Mouse (Mus musculus) neutrophil, adult 5-6 weeks (primary cell): ENCODE measurements around the gene Parp12. TPM values are rescaled to one million over a fixed set of nuclear protein-coding genes. Genes with fewer than 3 reads are reported as not detected.

Experiments used
- ATAC-seq: fragments of 151-379, 151-347 bp; 2 replicates; pipeline ENCODE4 v1.8.0; 2017; ENCODE audit warnings: mild to moderate bottlenecking, moderate TSS enrichment; ENCODE audit not compliant: insufficient number of reproducible peaks, poor library complexity, low FRiP score, severe bottlenecking; ENCODE audit errors: extremely low read depth
- total RNA-seq: library from RNA; stranded (forward); fragments of 200-1000 nt; gene quantifications from 2 replicates; pipeline ENCODE4 v1.2.3, GENCODE M21; 2017

The Parp12 gene
- total RNA-seq, 1 experiment from 2014 or later = 16.1 TPM

DNA sequence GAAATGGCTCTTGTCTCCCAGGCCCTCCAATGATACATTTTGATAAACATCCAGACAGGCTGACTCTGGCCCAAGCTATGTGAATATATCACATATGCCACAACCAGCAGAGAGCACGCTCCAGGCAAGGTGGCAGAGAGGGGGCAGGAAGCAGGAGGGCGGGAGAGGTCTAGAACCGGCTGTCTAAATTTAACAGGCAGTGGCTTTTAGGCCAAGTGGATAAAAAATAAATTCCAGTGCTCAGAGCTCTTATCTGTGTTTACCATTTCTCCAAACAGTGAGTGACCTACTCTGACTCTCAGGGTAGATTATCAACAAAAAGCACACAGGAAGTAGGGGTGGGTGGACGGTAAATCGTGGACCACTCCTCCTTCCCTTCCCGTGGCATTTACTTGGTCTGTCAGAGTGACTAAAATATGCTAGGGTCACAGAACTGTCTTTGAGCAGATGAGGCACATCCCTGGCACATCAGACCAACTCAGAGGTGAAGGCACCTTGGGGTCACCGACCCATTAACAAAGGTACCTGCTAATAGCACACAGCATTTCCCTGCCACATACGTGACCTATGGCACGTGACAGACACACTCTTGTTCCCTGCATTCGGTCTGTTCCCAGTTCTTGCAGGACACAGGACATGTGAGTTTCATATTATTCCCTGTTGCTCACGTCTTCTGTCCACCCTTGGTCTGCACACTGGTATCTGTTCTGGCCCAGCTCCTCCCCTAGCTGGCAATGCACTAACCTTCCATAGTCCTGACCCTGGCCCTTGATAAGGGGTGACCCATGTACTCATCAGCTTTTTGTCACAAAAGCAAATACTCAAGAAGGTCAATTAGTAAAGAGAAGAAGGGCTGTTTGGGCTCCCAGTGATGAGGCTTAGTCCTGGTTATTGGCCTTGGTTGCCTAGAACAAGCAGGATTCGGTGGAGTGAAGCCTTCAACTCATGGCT, 58.3 kb downstream of the Parp12 start:
- 0 out of 2 replicates have a peak, but pooled peaks have one; percentile 16 for ATAC-seq

DNA sequence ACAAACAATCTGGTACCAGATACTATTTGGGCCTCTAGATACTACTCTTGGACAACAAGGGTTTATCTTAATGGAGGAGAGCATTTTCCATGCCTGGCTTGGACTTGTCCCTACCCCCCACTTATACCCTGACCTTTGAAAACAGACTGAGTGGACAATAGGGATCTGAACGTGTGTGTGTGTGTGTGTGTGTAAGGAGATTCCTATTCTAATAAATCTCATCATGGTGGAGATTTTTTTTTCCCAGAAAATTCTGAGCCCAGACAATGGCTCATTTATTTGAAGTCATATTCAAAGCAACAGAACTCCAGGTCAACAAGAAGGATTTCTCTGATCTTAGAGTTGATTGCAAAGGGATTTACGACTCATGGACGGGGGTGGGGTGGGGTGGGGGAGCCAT, 59.2 kb downstream of the Parp12 start:
- no peak for ATAC-seq

DNA sequence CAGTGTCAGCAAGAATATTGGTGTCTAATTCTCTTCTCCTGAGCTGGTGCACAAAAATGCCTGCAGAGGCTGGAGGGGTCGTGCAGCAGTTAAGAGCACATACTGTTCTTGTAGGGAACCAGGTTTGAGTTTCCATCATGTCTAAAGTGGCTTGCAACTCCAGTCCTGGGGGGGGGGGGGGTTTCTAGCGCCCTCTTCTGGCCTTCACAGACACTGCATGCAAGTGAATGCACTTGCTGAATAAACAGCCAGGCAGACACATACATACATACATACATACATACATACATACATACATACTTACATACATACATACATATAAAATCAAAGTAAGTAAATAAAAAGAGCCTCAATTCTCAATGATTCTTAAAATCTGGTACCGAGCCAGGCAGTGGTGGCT, 59.8 kb downstream of the Parp12 start:
- ATAC-seq = no peak

DNA sequence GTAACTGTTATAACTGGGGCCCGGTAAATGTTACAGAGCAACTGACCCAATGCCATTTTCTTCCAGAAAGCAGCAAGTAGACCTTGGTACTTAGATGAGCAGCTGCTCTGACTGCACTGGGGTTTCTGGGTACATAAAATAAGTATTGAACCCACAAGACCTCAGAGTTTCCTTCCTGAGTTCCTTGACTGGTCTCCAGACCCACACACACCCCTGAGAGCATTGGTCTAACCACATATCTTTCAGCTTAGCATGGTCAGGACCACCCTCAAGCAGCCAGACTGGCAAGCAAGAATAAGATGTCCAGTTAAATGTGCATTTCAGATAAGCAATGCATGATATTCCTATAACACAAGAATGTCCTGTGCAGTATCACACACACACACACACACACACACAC, 61.0 kb downstream of the Parp12 start:
- no peak for ATAC-seq

DNA sequence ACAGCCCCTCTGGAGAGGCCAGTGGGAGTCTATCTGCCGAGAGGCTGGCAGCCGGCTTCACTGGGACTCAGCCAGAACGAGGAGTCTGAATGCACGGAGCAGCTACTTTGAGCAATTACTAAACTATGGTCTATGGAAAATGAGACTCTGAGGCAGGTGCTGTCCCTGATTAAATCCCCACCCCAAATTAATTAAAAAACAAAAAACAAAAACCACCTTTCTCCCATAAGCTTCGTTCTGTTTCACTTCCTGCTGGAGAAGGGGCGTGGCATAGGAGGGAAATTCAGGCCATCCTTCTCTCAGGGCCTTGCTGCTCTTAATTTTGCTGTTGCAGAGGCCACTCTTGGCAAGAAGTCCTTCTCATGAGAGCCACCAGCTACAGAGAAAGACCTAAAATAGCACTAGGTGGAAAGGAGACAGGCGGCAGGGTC, 62.3 kb downstream of the Parp12 start:
- no peak for ATAC-seq

DNA sequence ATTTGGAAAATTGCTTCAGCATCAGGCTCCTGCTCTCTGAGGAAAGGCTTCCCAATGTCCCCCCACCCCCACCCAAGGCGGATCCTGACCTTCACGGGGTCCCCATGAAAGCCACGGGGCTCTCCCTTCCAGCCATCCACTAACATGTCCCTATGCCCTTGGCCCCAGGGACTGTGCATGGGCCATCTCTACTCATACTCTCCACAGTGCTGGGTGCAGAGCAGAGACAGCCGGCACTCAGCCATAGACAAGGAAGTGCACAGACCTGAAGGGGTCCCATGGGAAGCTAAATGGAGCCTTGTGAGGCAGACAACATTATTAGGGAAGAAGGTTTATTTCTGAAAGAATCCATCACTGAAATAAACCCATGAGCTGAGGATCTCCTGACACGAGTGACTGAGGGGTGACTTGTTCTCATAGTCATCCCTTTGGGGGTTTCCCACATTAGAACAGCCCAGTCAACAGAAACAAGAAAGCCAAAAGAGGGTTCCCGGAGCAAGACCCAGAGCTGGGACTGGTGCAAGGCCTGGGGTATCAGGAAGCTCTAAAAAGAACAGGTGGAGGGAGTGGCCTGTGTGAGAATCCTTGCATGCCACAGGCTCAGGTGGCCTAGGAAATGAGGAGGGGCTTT, 63.2 kb downstream of the Parp12 start:
- ATAC-seq = no peak

DNA sequence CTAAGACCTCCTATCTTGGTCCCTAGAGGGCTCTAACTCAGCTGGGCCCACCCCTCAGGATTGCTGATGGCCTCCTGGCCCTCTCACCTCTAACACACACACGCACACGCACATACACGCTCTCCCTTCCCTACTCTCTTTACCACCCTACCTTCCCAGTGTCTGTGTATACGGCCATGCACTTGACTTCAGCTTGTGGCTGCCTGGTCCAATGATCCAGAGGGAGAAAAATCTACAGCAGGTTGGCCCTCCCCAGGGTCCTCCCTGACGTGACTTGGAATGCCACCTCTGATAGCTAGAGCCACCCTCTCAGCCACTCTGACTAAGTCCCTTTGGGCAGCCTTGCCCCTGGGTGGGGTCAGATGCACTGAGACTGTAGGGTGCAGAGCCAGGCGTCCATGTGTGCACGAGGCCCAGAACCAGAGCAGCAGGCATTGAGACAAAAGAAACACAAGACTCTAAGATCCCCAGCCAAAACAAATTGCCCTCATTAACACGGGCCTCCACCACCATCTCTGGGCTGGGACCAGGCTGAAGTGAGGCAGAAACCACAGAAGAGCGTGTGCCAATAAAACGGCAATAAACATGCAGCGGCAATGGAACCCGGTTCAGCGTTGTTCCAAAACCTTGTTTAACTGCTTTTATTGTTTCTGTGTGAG, 63.8 kb downstream of the Parp12 start:
- ATAC-seq = no peak

DNA sequence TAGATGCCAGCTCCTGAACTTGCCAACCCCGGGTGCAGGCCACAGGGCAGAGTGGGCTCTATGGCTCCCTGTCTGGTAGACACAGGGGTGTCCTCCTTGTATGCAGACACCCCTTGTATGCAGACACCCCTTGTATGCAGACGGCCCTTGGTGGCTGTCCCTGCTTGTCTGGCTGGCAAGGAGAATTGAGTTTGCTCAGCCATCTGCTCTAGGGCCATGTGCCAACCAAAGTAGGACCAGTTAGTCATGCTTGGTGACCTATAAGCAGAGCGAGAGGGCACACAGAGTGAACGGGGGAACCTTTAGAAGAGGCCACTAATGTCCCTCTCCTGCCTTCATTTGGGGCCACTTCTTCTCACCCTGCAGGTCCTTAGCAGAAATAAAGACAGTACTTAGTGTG, 65.5 kb downstream of the Parp12 start:
- no peak for ATAC-seq

DNA sequence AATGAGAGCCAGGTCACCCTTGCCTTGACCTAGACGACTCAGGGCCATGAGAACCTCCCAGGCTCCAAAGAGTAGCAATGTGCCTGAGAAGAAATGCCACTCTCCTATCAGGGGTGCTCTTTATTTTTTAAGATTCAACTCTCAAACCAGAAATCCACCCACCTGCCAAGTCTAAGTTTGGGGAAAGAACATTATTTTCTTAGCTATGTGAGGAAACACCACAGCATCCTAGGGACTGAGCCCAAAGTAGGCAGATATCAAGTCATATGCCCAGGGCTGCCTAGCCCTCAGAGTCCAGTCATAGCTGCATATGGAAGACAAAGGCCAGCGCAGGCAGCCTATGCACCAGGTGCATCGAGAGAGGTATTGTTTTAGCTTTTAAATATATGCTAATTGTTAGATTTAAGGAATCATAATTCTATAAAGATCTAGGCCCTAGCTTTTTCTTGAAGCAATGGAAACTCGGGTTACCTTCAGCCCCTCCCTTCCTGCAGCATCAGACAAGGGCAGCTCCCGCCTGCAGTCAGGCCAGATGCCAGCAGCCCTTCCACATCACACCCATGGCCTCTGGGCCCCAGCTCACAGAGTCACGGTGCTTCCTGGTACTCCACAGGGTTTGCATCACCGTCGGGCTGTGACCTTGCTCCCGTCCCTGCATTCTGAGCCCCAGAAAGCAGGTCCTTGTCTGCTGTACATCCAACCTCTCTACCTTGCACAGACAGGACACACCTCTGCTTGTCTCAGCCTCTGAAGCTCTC, 66.2 kb downstream of the Parp12 start:
- ATAC-seq = no peak

DNA sequence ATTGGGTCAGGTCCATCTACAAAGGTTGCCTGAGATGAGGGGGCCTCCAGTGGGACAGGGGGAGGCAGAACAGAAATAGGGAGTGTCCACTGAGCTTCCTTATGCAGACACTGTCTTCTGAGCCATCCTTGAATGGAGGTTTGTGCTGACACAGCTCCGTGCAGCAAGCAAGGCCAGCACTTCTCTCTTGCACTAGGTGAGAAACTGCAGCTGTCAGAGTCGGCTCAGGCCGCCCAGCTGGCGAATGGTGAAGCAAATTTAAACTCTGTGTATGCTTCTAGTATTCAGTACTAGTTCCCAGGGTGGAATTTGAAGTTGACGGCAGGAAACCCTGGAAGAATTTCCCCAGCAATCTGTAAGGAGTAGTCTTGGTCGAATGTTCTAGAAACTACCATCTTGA, 67.3 kb downstream of the Parp12 start:
- no peak for ATAC-seq

DNA sequence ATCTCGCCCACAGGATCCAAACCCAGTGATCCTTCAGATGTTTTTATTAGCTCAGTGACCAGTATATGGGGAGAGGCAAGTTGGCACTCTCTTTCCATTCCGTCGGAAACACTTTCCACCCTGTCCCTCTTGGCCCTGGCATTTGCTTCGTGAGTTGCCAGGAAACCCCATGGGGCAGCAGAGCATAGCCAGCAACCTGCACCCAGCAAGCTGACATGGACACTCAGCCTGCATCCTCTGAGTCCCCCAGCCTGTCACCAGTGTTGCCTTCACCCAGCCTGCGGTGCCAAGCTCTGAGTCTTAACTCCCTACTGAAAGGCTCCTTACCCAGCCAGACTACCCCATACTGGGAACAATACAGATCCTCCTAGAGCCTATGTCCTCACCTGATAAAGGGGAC, 69.0 kb downstream of the Parp12 start:
- no peak for ATAC-seq

DNA sequence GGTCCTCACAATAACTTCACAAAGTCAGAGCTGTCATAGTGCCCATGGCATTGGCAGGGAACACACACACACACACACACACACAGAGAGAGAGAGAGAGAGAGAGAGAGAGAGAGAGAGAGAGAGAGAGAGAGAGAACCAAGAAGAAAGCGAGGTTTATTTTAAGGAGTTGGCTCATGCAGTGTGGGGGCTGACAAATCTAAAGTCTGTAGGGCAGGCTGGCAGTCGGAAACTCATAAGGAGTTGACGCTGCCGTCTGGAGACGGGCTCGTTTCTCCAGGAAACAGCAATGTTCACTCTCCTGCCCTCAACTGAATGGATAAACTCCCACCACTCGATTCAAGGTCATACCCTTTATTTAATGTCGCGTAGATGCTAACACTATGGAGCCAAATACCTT, 77.7 kb downstream of the Parp12 start:
- ATAC-seq = no peak

Other genes starting within 250 kb of the Parp12 start
- gene Tbxas1, start 242.9 kb downstream of the Parp12 start, total RNA-seq = 22.3 TPM in 2 replicates
- gene Hipk2, start 242.2 kb downstream of the Parp12 start, total RNA-seq = 12.3 and 17.6 TPM in 2 replicates
- gene Kdm7a, start 88.4 kb upstream of the Parp12 start, total RNA-seq = 187 and 199 TPM in 2 replicates